Mouse (Mus musculus) C3H10T1/2 (cell line): ENCODE measurements around the gene Ten1. TPM values are rescaled to one million over a fixed set of nuclear protein-coding genes. Genes with fewer than 3 reads are reported as not detected.

Experiments
- polyA plus RNA-seq, 2 experiments: library from polyadenylated mRNA; unstranded; fragments of >200 nt; fragmentation: generic; extraction: Trizol; gene quantifications; one replicate each; pipeline ENCODE4 v1.2.1; 2012; ENCODE audit warnings: missing spikeins in 2 of 2

The Ten1 gene
- polyA plus RNA-seq = 10 to 100 TPM; 63.6 to 92.1 TPM

GRCm38 (mm10) chr11:116198639-116199531 is at the start of gene Ten1, which contains the start of gene Acox1:
Ten1 (plus strand) TSS chr11:116198855.
Acox1 (minus strand) TSS chr11:116199045.

GRCm38 (mm10) chr11:116167884-116168439 is 30.7 kb upstream of the Ten1 start, which contains the start of gene Fbf1:
Fbf1 (minus strand) TSS chr11:116168166.

GRCm38 (mm10) chr11:116237742-116238395 is 39.2 kb downstream of the Ten1 start, which contains the start of gene Evpl:
Evpl (minus strand) TSS chr11:116238077.

Other genes with a start within 250 kb of the Ten1 start
- 1 to 10 TPM in 1 of 2 experiments, under 1 TPM in 1; 0.50 to 5.1 TPM for gene Itgb4, start 224.1 kb upstream of the Ten1 start, polyA plus RNA-seq
- 100 to 1,000 TPM; 149 to 512 TPM for gene Galk1, start 186.1 kb upstream of the Ten1 start, polyA plus RNA-seq
- 1,000 to 10,000 TPM in 1 of 2 experiments, 100 to 1,000 TPM in 1; 518 to 1,136 TPM for gene H3f3b, start 170.9 kb upstream of the Ten1 start, polyA plus RNA-seq
- 10 to 100 TPM in 1 of 2 experiments, 1 to 10 TPM in 1; 8.4 to 34.8 TPM for gene Unk, start 168.5 kb upstream of the Ten1 start, polyA plus RNA-seq
- gene Unc13d, start 120.9 kb upstream of the Ten1 start, polyA plus RNA-seq = under 1 TPM; 0.48 to 0.70 TPM
- 100 to 1,000 TPM; 134 to 264 TPM for gene Wbp2, start 111.9 kb upstream of the Ten1 start, polyA plus RNA-seq
- gene Trim47, start 71.6 kb upstream of the Ten1 start, polyA plus RNA-seq = 100 to 1,000 TPM; 116 to 205 TPM
- gene Trim65, start 67.7 kb upstream of the Ten1 start, polyA plus RNA-seq = 1 to 10 TPM; 2.1 to 5.7 TPM
- gene Mrpl38, start 60.0 kb upstream of the Ten1 start, polyA plus RNA-seq = 100 to 1,000 TPM in 1 of 2 experiments, 10 to 100 TPM in 1; 77.3 to 156 TPM
- 10 to 100 TPM; 18.7 to 71.2 TPM for gene Fbf1, start 30.7 kb upstream of the Ten1 start, polyA plus RNA-seq
- gene Acox1, start 190 bp downstream of the Ten1 start, polyA plus RNA-seq = 10 to 100 TPM in 1 of 2 experiments, 1 to 10 TPM in 1; 8.6 to 44.2 TPM
- under 1 TPM; 0.02 to 0.27 TPM for gene Evpl, start 39.2 kb downstream of the Ten1 start, polyA plus RNA-seq
- gene Srp68, start 75.4 kb downstream of the Ten1 start, polyA plus RNA-seq = 100 to 1,000 TPM in 1 of 2 experiments, 10 to 100 TPM in 1; 62.3 to 111 TPM
- 1 to 10 TPM in 1 of 2 experiments, under 1 TPM in 1; 0.06 to 2.5 TPM for gene Galr2, start 82.1 kb downstream of the Ten1 start, polyA plus RNA-seq
- 10 to 100 TPM; 89.3 to 90.3 TPM for gene Exoc7, start 108.4 kb downstream of the Ten1 start, polyA plus RNA-seq
- under 1 TPM; 0.12 to 0.51 TPM for gene Foxj1, start 136.5 kb downstream of the Ten1 start, polyA plus RNA-seq
- gene Rnf157, start 214.2 kb downstream of the Ten1 start, polyA plus RNA-seq = 10 to 100 TPM; 15.7 to 17.5 TPM
- gene Ubald2, start 235.2 kb downstream of the Ten1 start, polyA plus RNA-seq = 100 to 1,000 TPM in 1 of 2 experiments, 10 to 100 TPM in 1; 99.5 to 182 TPM